Mouse (Mus musculus): ENCODE measurements around the gene Nadk.

Gene Nadk

GRCm38 (mm10) chr4:155571442-155571841, 9.3 kb downstream of the Nadk start:
- DNase-seq: no peak

GRCm38 (mm10) chr4:155573155-155573554, 11.0 kb downstream of the Nadk start:
- no peak for DNase-seq

- DNase-seq: no peak
Measured at GRCm38 (mm10) chr4:155573876-155574275, 11.7 kb downstream of the Nadk start.

GRCm38 (mm10) chr4:155574931-155575330, 12.8 kb downstream of the Nadk start:
- no peak for DNase-seq

- DNase-seq: no peak
Measured at GRCm38 (mm10) chr4:155575521-155575920, 13.3 kb downstream of the Nadk start.

- DNase-seq: peak; percentile 63
Measured at GRCm38 (mm10) chr4:155577132-155577531, 15.0 kb downstream of the Nadk start.

GRCm38 (mm10) chr4:155577741-155578140, 15.6 kb downstream of the Nadk start:
- no peak for DNase-seq

- DNase-seq: peak; percentile 68
Measured at GRCm38 (mm10) chr4:155578336-155579125, 16.4 kb downstream of the Nadk start.

- peak; percentile 46 for DNase-seq
Measured at GRCm38 (mm10) chr4:155580420-155580819, 18.2 kb downstream of the Nadk start.

GRCm38 (mm10) chr4:155582279-155582905, 20.2 kb downstream of the Nadk start:
- DNase-seq: no peak

- DNase-seq: no peak
Measured at GRCm38 (mm10) chr4:155589356-155589755, 27.2 kb downstream of the Nadk start.

GRCm38 (mm10) chr4:155591012-155591719, 29.0 kb downstream of the Nadk start:
- DNase-seq: no peak

GRCm38 (mm10) chr4:155593780-155594179, 31.6 kb downstream of the Nadk start:
- DNase-seq: no peak

- DNase-seq: no peak
Measured at GRCm38 (mm10) chr4:155595777-155596176, 33.6 kb downstream of the Nadk start.

- no peak for DNase-seq
Measured at GRCm38 (mm10) chr4:155596606-155597005, 34.4 kb downstream of the Nadk start.

- DNase-seq: no peak
Measured at GRCm38 (mm10) chr4:155598536-155598935, 36.4 kb downstream of the Nadk start.

GRCm38 (mm10) chr4:155599901-155600825, 38.0 kb downstream of the Nadk start:
- no peak for DNase-seq

GRCm38 (mm10) chr4:155601091-155601996, 39.2 kb downstream of the Nadk start, which contains the start of gene Slc35e2:
Gene Slc35e2, plus strand, starts transcription at chr4:155601416.
- DNase-seq: peak; percentile 95

GRCm38 (mm10) chr4:155601997-155602456, 39.8 kb downstream of the Nadk start:
- no peak for DNase-seq

GRCm38 (mm10) chr4:155602753-155603152, 40.6 kb downstream of the Nadk start:
- DNase-seq: no peak

GRCm38 (mm10) chr4:155603801-155604200, 41.6 kb downstream of the Nadk start:
- no peak for DNase-seq
